Mouse (Mus musculus) spleen, adult 2 months (tissue): ENCODE data around the gene Pvalb.

Experiments used
- CTCF ChIP-seq: fragments of 200-500 bp; IDR thresholded peaks from 2 replicates; pipeline ENCODE4 v1.5.1; 2011; ENCODE audit warnings: mild to moderate bottlenecking, inconsistent platforms; ENCODE audit not compliant: insufficient read depth, insufficient read length, insufficient replicate concordance; ENCODE audit errors: extremely low read depth
- POLR2A ChIP-seq: fragments of 200-500 bp; IDR thresholded peaks from 2 replicates; pipeline ENCODE4 v1.6.1; 2011; ENCODE audit warnings: low read depth, low read length, inconsistent platforms

DNA sequence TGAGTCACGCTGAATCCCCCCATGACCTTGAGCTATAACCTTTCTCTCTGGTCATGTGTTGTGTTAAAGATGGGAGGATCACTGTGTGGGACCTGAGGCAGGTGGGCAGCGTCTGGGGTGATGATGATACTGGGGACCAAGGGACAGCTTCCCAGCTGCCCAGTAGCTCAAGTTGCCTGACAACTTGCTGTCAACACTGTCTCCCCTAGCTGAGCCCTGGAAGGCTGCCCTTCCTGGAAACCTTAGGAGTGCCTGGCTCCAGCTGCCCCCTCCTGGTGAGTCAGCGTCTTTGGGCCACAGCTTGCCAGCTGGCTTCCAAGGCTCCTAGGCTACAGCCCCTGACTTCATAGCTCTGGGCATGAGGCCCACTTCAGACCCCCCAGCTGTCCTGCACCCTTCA lies 1.0 kb downstream of the Pvalb start:
- TF ChIP-seq POLR2A: no peak
- TF ChIP-seq CTCF: no peak
